Mouse (Mus musculus) lung, adult 2 months (tissue): ENCODE measurements around the gene Il10. TPM values are rescaled to one million over a fixed set of nuclear protein-coding genes. Genes with fewer than 3 reads are reported as not detected.

Experiments
- DNase-seq: peaks from one replicate; pipeline ENCODE4 v3.0.0; 2022
- H3K4me1 ChIP-seq: fragments of 200-500 bp; 2 replicates; pipeline ENCODE4 v1.6.1; 2011; ENCODE audit warnings: low read length; ENCODE audit not compliant: control insufficient read depth, insufficient read depth
- H3K4me3 ChIP-seq: fragments of 200-500 bp; replicated peaks from 2 replicates; pipeline ENCODE3; 2011; ENCODE audit warnings: low read depth, mild to moderate bottlenecking, control low read depth, low read length; ENCODE audit errors: extremely low read depth
- CTCF ChIP-seq: fragments of 200-500 bp; IDR thresholded peaks from 2 replicates; pipeline ENCODE4 v1.5.1; 2011; ENCODE audit warnings: mild to moderate bottlenecking, low read length, control low read depth; ENCODE audit not compliant: insufficient read depth
- POLR2A ChIP-seq: fragments of 200-500 bp; IDR thresholded peaks from 2 replicates; pipeline ENCODE4 v1.6.1; 2011; ENCODE audit warnings: low read depth, mild to moderate bottlenecking, control low read depth, low read length, borderline replicate concordance; ENCODE audit errors: extremely low read depth
- WGBS: fragments of 180-500 bp; shearing (Covaris S2); methylation state at CpG from one replicate; pipeline ENCODE4 v1.1.7; 2018; 5-methylcytosine and 5-hydroxymethylcytosine counted together
- polyA plus RNA-seq: library from polyadenylated mRNA; depleted of rRNA; stranded (reverse); fragments of >200 nt; gene quantifications from 2 replicates; pipeline ENCODE4 v1.2.3, GENCODE M21; 2012; rRNA removed

The Il10 gene
- polyA plus RNA-seq, 1 experiment = not detected

- H3K4me1 ChIP-seq = peaks cover 31% of the 10 kb centered on the region
- H3K4me3 ChIP-seq = no peak overlapping the region
- no peak for TF ChIP-seq POLR2A
- no peak for TF ChIP-seq CTCF
- no peak for DNase-seq
- 40% methylated on average over 1 of the region's 1 CpGs for WGBS
These were observed 39.8 kb downstream of the Il10 start for GRCm38 (mm10) chr1:131059411-131059810.

GRCm38 (mm10) chr1:131059841-131060240 lies 40.2 kb downstream of the Il10 start:
- TF ChIP-seq POLR2A (no peak), CTCF (no peak)
- Histone ChIP-seq H3K4me3 (no peak overlapping the region), H3K4me1 (peaks cover 31% of the 10 kb centered on the region)
- DNase-seq = no peak
- WGBS = 81% methylated on average over 5 of the region's 5 CpGs

- TF ChIP-seq POLR2A = no peak
- TF ChIP-seq CTCF = peak; percentile 39; the same call in 1 of the 2 replicates
- peak; percentile 37 for DNase-seq
- WGBS = 48% methylated on average over 13 of the region's 13 CpGs
- Histone ChIP-seq H3K4me1 (peaks cover 31% of the 10 kb centered on the region), H3K4me3 (no peak overlapping the region)
These were observed 40.9 kb downstream of the Il10 start for GRCm38 (mm10) chr1:131060290-131061253.

- no peak overlapping the region for H3K4me3 ChIP-seq
- no peak for DNase-seq
- 68% methylated on average over 7 of the region's 7 CpGs for WGBS
- H3K4me1 ChIP-seq = peaks cover 32% of the 10 kb centered on the region
- TF ChIP-seq CTCF = no peak
- no peak for TF ChIP-seq POLR2A
These were observed 42.2 kb downstream of the Il10 start for GRCm38 (mm10) chr1:131061740-131062254.

GRCm38 (mm10) chr1:131062821-131063220 lies 43.2 kb downstream of the Il10 start:
- Histone ChIP-seq H3K4me3 (no peak overlapping the region), H3K4me1 (peaks cover 34% of the 10 kb centered on the region)
- DNase-seq = no peak
- 28% methylated on average over 6 of the region's 6 CpGs for WGBS
- TF ChIP-seq CTCF = no peak
- no peak for TF ChIP-seq POLR2A

- WGBS = 59% methylated on average over 6 of the region's 6 CpGs
- no peak for DNase-seq
- H3K4me1 ChIP-seq = peaks cover 31% of the 10 kb centered on the region
- H3K4me3 ChIP-seq = no peak overlapping the region
- TF ChIP-seq CTCF (no peak), POLR2A (no peak)
These were observed 44.6 kb downstream of the Il10 start for GRCm38 (mm10) chr1:131064202-131064601.

GRCm38 (mm10) chr1:131068011-131068727 lies 48.5 kb downstream of the Il10 start:
- no peak for DNase-seq

GRCm38 (mm10) chr1:131069010-131069409 lies 49.4 kb downstream of the Il10 start:
- WGBS = 67% methylated on average over 7 of the region's 7 CpGs
- DNase-seq = no peak
- TF ChIP-seq CTCF = no peak
- TF ChIP-seq POLR2A = no peak
- H3K4me3 ChIP-seq = no peak overlapping the region
- H3K4me1 ChIP-seq = peaks cover 9% of the 10 kb centered on the region

More at GRCm38 (mm10) chr1:131068011-131068727, 48.5 kb downstream of the Il10 start:
- 71% methylated on average over 10 of the region's 10 CpGs for WGBS
- Histone ChIP-seq H3K4me3 (no peak overlapping the region), H3K4me1 (peaks cover 7% of the 10 kb centered on the region; the same call in 1 of the 2 replicates)
- TF ChIP-seq POLR2A (no peak), CTCF (no peak)

- no peak for DNase-seq
- no peak overlapping the region for H3K4me3 ChIP-seq
- TF ChIP-seq POLR2A = no peak
- no peak for TF ChIP-seq CTCF
- 59% methylated on average over 7 of the region's 7 CpGs for WGBS
- peaks cover 22% of the 10 kb centered on the region for H3K4me1 ChIP-seq
These were observed 52.8 kb downstream of the Il10 start for GRCm38 (mm10) chr1:131072376-131072990.

GRCm38 (mm10) chr1:131074524-131074938 lies 54.9 kb downstream of the Il10 start:
- Histone ChIP-seq H3K4me3 (no peak overlapping the region), H3K4me1 (peaks cover 31% of the 10 kb centered on the region)
- 35% methylated on average over 8 of the region's 8 CpGs for WGBS
- DNase-seq = no peak
- TF ChIP-seq POLR2A (no peak), CTCF (no peak)

Other genes with a start within 250 kb of the Il10 start
- 0.71 and 1.3 TPM in 2 replicates for gene Fcamr, start 218.9 kb upstream of the Il10 start, polyA plus RNA-seq
- 15.2 and 21.6 TPM in 2 replicates for gene Pigr, start 193.2 kb upstream of the Il10 start, polyA plus RNA-seq
- 21.9 and 25.0 TPM in 2 replicates for gene Fcmr, start 154.2 kb upstream of the Il10 start, polyA plus RNA-seq
- not detected in 2 replicates for gene Il24, start 132.4 kb upstream of the Il10 start, polyA plus RNA-seq
- gene Il20, start 108.4 kb upstream of the Il10 start, polyA plus RNA-seq = not detected in 2 replicates
- gene Il19, start 79.7 kb upstream of the Il10 start, polyA plus RNA-seq = not detected in 2 replicates
- gene Mapkapk2, start 78.0 kb downstream of the Il10 start, polyA plus RNA-seq = 91.4 and 120 TPM in 2 replicates
- 1.9 and 2.7 TPM in 2 replicates for gene Dyrk3, start 118.5 kb downstream of the Il10 start, polyA plus RNA-seq
- gene Eif2d, start 133.3 kb downstream of the Il10 start, polyA plus RNA-seq = 26.4 and 31.9 TPM in 2 replicates
- gene Rassf5, start 225.4 kb downstream of the Il10 start, polyA plus RNA-seq = 18.9 and 19.1 TPM in 2 replicates